In the genomic region with DNA sequence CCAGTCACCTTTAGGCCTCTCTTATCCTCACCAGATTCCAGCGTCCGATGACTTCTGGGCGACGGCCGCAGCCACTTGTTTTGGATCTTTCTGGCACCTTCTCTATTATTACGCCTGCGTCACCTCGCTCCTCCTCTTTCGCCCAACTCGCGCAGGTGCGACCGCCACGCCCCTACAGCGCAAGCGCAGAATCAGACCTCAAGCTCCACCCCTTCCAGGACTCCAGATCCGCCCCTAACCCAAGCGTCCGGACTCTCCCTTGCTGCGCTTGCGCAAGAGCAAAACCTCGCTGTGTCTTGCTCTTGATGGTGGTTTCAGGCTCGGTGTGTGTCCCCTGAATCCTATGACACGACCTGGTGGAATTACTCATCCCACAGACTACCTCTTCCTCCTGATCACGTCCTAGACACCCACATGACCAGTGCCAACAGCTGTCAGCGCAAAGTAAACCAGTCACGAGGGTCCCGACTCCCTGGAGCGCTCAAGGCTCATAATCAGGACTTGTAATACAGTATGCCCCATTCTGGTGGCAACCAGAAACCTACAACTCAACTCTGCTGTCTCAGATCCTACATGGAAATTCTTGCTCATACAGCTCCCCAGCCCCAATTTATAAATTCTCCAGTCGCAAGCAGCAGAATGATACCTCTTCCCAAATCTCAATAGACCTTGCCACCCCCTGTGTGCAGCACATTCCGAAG, we compare ENCODE assay signal across 7 mouse cellular contexts. TPM values are rescaled to one million over a fixed set of nuclear protein-coding genes. Genes with fewer than 3 reads are reported as not detected.
A peak's percentile ranks its signal among the peaks of the same experiment; 100 is the strongest.
DNase-seq lines count a peak whose midpoint lies in the region; ATAC-seq lines count a peak whose summit lies in the region.

No protein-coding gene starts in this region.

- ATAC-seq in intestine, embryonic 15.5 days: peak; percentile 80

- DNase-seq in adrenal gland, adult 18-20 months (ENCODE audit: low spot score in 2 of 2): peak; percentile 91 to 95
- DNase-seq in embryo, embryonic 11 days: peak; percentile 96
- peak; percentile 94 for DNase-seq in gastrocnemius, postnatal 25 days
- DNase-seq in left cerebral cortex, postnatal 25 days (ENCODE audit: low spot score in 2 of 2): peak; percentile 94 to 98
- DNase-seq in midbrain, embryonic 10.5 days (ENCODE audit: low spot score): peak; percentile 92
- peak; percentile 83 for DNase-seq in right cerebral cortex, postnatal 4 days

- peak overlapping the region; percentile 79 for H3K9ac ChIP-seq in intestine, embryonic 15.5 days

- H3K4me1 ChIP-seq in intestine, embryonic 15.5 days (replicated peaks): peaks cover 40% of the 10 kb centered on the region
- H3K4me1 ChIP-seq in midbrain, embryonic 10.5 days: peaks cover 55% of the 10 kb centered on the region

- H3K27me3 ChIP-seq in intestine, embryonic 15.5 days (replicated peaks): no peaks in the 10 kb centered on the region
- no peaks in the 10 kb centered on the region for H3K27me3 ChIP-seq in midbrain, embryonic 10.5 days (ENCODE audit: low read depth, poor library complexity, severe bottlenecking)

- peak overlapping the region; percentile 95 for H3K4me2 ChIP-seq in intestine, embryonic 15.5 days (replicated peaks)

- H3K36me3 ChIP-seq in intestine, embryonic 15.5 days: 0 out of 2 replicates have a peak, but pooled peaks cover 8% of the 10 kb centered on the region
- peaks cover 23% of the 10 kb centered on the region for H3K36me3 ChIP-seq in midbrain, embryonic 10.5 days

- intact Hi-C loops in left cerebral cortex, postnatal 25 days (cut with DNase I): loop anchor here (2.0 kb wide), 1 partner anchor 31 kb away; no protein-coding TSS in a partner anchor

- H3K27ac ChIP-seq in intestine, embryonic 15.5 days: peak overlapping the region; percentile 92
- H3K27ac ChIP-seq in midbrain, embryonic 10.5 days (replicated peaks): peak overlapping the region; percentile 90

- H3K9me3 ChIP-seq in intestine, embryonic 15.5 days: no peaks in the 10 kb centered on the region
- no peaks in the 10 kb centered on the region for H3K9me3 ChIP-seq in midbrain, embryonic 10.5 days (replicated peaks)

- 3% methylated on average over 31 of the region's 31 CpGs for WGBS in intestine, embryonic 15.5 days
- WGBS in midbrain, embryonic 10.5 days: 3% methylated on average over 31 of the region's 31 CpGs

- H3K4me3 ChIP-seq in intestine, embryonic 15.5 days (replicated peaks): peak overlapping the region; percentile 80
- peak overlapping the region; percentile 81 for H3K4me3 ChIP-seq in midbrain, embryonic 10.5 days

RNA-seq across cellular contexts. Expression of gene Dedd2, which starts 0.5 kb away (rescaled TPM):
- 10 to 100 TPM; 24.0 to 27.0 TPM for total RNA-seq in adrenal gland, adult 18-20 months (2021)
- total RNA-seq in gastrocnemius, postnatal 25 days (2021): 1 to 10 TPM; 7.2 to 7.9 TPM
- 13.2 and 13.5 TPM in 2 replicates for polyA plus RNA-seq in intestine, embryonic 15.5 days (2015; fragmentation: Nextera tagmentation; extraction: Ambion mirVana)
- 10 to 100 TPM; 24.1 to 25.4 TPM for total RNA-seq in left cerebral cortex, postnatal 25 days (2021)
- 8.4 TPM in 2 replicates for polyA plus RNA-seq in midbrain, embryonic 10.5 days (2016; fragmentation: Nextera tagmentation; extraction: Ambion mirVana)

RNA-seq across cellular contexts. Expression of gene Zfp526, which starts 1.3 kb away (rescaled TPM):
- total RNA-seq in adrenal gland, adult 18-20 months (2021): 10 to 100 TPM in 1 of 2 experiments, 1 to 10 TPM in 1; 8.4 to 10.2 TPM
- total RNA-seq in gastrocnemius, postnatal 25 days (2021): 1 to 10 TPM; 4.6 to 5.2 TPM
- polyA plus RNA-seq in intestine, embryonic 15.5 days (2015; fragmentation: Nextera tagmentation; extraction: Ambion mirVana): 2.6 and 2.8 TPM in 2 replicates
- total RNA-seq in left cerebral cortex, postnatal 25 days (2021): 10 to 100 TPM in 1 of 2 experiments, 1 to 10 TPM in 1; 10.0 to 11.1 TPM
- 2.7 and 2.8 TPM in 2 replicates for polyA plus RNA-seq in midbrain, embryonic 10.5 days (2016; fragmentation: Nextera tagmentation; extraction: Ambion mirVana)

RNA-seq across cellular contexts. Expression of gene Gsk3a, which starts 17.7 kb away (rescaled TPM):
- 100 to 1,000 TPM in 1 of 2 experiments, 10 to 100 TPM in 1; 96.7 to 101 TPM for total RNA-seq in adrenal gland, adult 18-20 months (2021)
- total RNA-seq in gastrocnemius, postnatal 25 days (2021): 10 to 100 TPM; 59.5 to 66.2 TPM
- polyA plus RNA-seq in intestine, embryonic 15.5 days (2015; fragmentation: Nextera tagmentation; extraction: Ambion mirVana): 8.0 and 10.3 TPM in 2 replicates
- 100 to 1,000 TPM; 213 to 224 TPM for total RNA-seq in left cerebral cortex, postnatal 25 days (2021)
- polyA plus RNA-seq in midbrain, embryonic 10.5 days (2016; fragmentation: Nextera tagmentation; extraction: Ambion mirVana): 9.3 and 10.5 TPM in 2 replicates

RNA-seq across cellular contexts. Expression of gene Erf, which starts 30.7 kb away (rescaled TPM):
- total RNA-seq in adrenal gland, adult 18-20 months (2021): 10 to 100 TPM; 18.3 to 25.8 TPM
- 1 to 10 TPM; 5.8 to 7.2 TPM for total RNA-seq in gastrocnemius, postnatal 25 days (2021)
- 14.8 TPM in 2 replicates for polyA plus RNA-seq in intestine, embryonic 15.5 days (2015; fragmentation: Nextera tagmentation; extraction: Ambion mirVana)
- 10 to 100 TPM; 65.1 to 75.6 TPM for total RNA-seq in left cerebral cortex, postnatal 25 days (2021)
- polyA plus RNA-seq in midbrain, embryonic 10.5 days (2016; fragmentation: Nextera tagmentation; extraction: Ambion mirVana): 6.9 and 7.3 TPM in 2 replicates

RNA-seq across cellular contexts. Expression of gene Pou2f2, which starts 40.4 kb away (rescaled TPM):
- under 1 TPM; 0.56 to 0.61 TPM for total RNA-seq in adrenal gland, adult 18-20 months (2021)
- under 1 TPM; 0.08 to 0.21 TPM for total RNA-seq in gastrocnemius, postnatal 25 days (2021)
- polyA plus RNA-seq in intestine, embryonic 15.5 days (2015; fragmentation: Nextera tagmentation; extraction: Ambion mirVana): 1.8 TPM in 2 replicates
- total RNA-seq in left cerebral cortex, postnatal 25 days (2021): 10 to 100 TPM; 11.8 to 13.7 TPM
- polyA plus RNA-seq in midbrain, embryonic 10.5 days (2016; fragmentation: Nextera tagmentation; extraction: Ambion mirVana): 13.6 and 26.5 TPM in 2 replicates

Comparison
In these comparisons a context has a peak if more than half of its experiments do, and no peak if none do; other contexts are left out.
1. Peak in every context shown above with its lines: DNase-seq, ATAC-seq, H3K4me3 ChIP-seq and H3K27ac ChIP-seq.